Mouse (Mus musculus) kidney, adult 18-20 months (tissue): ENCODE results near the gene Olfr251.
"Not testable (repeated sequence)": the region's sequence is repeated elsewhere in the genome, so short reads cannot be mapped to it uniquely, and the experiment has no call there.

Experiments used
- DNase-seq: peaks from one replicate; pipeline ENCODE4 v3.0.0; 2021

Olfr251 gene

GRCm38 (mm10) chr9:38376786-38377185, at the start of gene Olfr251:
TSS of gene Olfr251 (plus strand) at chr9:38377086.
- DNase-seq, result no peak

GRCm38 (mm10) chr9:38328760-38329159, 48.1 kb upstream of the Olfr251 start, which contains the start of gene Olfr25:
TSS of gene Olfr25 (plus strand) at chr9:38329060.
- no peak for DNase-seq

- no peak for DNase-seq
These were observed 28.8 kb upstream of the Olfr251 start, which contains the start of gene Olfr898 for GRCm38 (mm10) chr9:38348111-38348510. TSS of gene Olfr898 (plus strand) at chr9:38348411.

GRCm38 (mm10) chr9:38366596-38366995, 10.3 kb upstream of the Olfr251 start, which contains the start of gene Olfr250:
TSS of gene Olfr250 (plus strand) at chr9:38366896.
- no peak for DNase-seq

- no peak for DNase-seq
These were observed 24.5 kb downstream of the Olfr251 start, which contains the start of gene Olfr147 for GRCm38 (mm10) chr9:38401398-38401797. TSS of gene Olfr147 (plus strand) at chr9:38401698.

- not testable (repeated sequence) for DNase-seq
These were observed 30.6 kb downstream of the Olfr251 start for GRCm38 (mm10) chr9:38407502-38407901.

- DNase-seq, result not testable (repeated sequence)
These were observed 36.6 kb downstream of the Olfr251 start for GRCm38 (mm10) chr9:38413502-38413901.

GRCm38 (mm10) chr9:38423801-38424200, 46.9 kb downstream of the Olfr251 start:
- DNase-seq, result no peak

- DNase-seq, result no peak
These were observed 50.1 kb downstream of the Olfr251 start for GRCm38 (mm10) chr9:38427026-38427425.

GRCm38 (mm10) chr9:38429155-38429554, 52.3 kb downstream of the Olfr251 start, which contains the start of gene Olfr901:
TSS of gene Olfr901 (plus strand) at chr9:38429455.
- no peak for DNase-seq
